Mouse (Mus musculus) spleen, adult 2 months (tissue): ENCODE data around the gene Tax1bp3.

Experiments used
- CTCF ChIP-seq: fragments of 200-500 bp; IDR thresholded peaks from 2 replicates; pipeline ENCODE4 v1.5.1; 2011; ENCODE audit warnings: mild to moderate bottlenecking, inconsistent platforms; ENCODE audit not compliant: insufficient read depth, insufficient read length, insufficient replicate concordance; ENCODE audit errors: extremely low read depth
- POLR2A ChIP-seq: fragments of 200-500 bp; IDR thresholded peaks from 2 replicates; pipeline ENCODE4 v1.6.1; 2011; ENCODE audit warnings: low read depth, low read length, inconsistent platforms

- TF ChIP-seq POLR2A (no peak), CTCF (no peak)
Observed at GRCm38 (mm10) chr11:73198190-73198589, 21.3 kb downstream of the Tax1bp3 start.
